Mouse (Mus musculus) stomach, postnatal 0 days (tissue): ENCODE measurements at regions not wholly inside any gene's neighbourhood (a gene's known extent, or its start where the extent isn't known, plus 50 kb on each side); places are given as distances from the start of the nearest gene placed in this dataset.

Source experiments
- CTCF ChIP-seq: IDR thresholded peaks from 2 replicates; pipeline ENCODE4 v1.5.1; 2016; ENCODE audit warnings: antibody characterized with exemption, low read depth, mild to moderate bottlenecking, moderate library complexity
- EP300 ChIP-seq: optimal IDR thresholded peaks from 2 replicates; pipeline ENCODE3; 2016; ENCODE audit warnings: antibody characterized with exemption

DNA sequence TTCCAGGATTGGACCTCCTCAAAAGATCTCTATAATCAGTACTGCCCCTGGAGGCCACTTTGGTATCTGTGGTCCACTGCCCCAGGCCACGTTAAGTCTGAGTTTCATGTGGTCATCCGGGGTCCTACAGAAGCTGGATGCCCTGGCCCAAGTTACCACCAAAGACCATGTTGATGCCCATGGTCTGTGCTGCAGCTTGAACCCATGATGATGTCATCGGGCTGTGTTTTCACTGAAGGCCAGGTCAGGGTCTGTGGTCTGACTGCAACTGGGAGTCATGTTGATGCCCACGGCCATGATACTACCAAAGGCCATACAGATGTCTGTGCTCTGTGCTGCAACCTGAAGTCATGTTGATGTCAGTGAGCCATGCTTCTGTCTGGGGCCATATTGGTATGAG, 122.3 kb upstream of the Col8a1 start:
- TF ChIP-seq CTCF (no peak), EP300 (no peak)
